Mouse (Mus musculus) cerebellum, adult (tissue): ENCODE data around the gene Lrrc18.

Source experiments
- ATAC-seq: cut with Nextera tagmentation; 2 replicates; pipeline ENCODE4 v1.9.2; 2017; ENCODE audit warnings: mild to moderate bottlenecking, moderate library complexity, mixed read lengths; ENCODE audit not compliant: insufficient number of reproducible peaks, low FRiP score, low TSS enrichment

The Lrrc18 gene

GRCm38 (mm10) chr14:33036811-33037210 lies 45.6 kb downstream of the Lrrc18 start:
- ATAC-seq, result no peak

DNA sequence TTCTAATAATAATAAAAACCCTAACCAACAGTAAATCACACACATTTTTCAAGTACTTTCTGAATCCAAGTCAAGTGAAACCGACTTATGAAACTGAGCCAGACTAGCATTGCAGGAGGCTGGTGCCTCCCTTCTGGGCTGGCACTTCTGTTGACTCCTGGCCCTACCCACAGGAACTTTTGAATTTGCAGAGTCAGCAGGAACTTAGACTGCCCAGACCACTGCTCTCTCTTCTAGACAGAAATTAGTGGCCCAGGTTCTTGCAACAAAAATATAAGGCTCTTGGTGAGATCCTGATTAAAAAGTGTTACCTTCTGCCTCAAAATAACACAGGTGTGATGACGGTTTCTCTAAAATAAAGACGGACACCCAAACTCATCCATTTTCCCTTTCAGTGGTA lies 54.0 kb downstream of the Lrrc18 start:
- ATAC-seq, result no peak

DNA sequence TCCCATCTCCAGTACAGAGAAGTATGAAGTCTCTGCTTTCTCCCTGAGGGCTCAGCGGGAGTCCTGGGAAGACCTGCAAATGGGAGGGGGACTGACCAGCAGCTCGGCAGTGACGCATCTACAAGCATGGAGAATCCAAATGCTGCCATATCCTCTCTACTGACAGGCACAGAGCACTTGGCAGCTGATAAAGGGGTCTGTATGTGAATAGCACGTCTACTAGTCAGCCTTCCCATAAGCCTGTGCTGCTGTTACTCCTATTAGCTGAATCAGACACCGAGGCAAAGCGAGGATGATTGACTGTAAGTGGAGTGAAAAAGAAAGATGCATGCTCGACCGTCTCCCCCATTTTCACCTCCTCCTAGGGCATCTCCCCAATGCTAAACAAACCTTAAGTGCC lies 62.3 kb downstream of the Lrrc18 start:
- no peak for ATAC-seq

DNA sequence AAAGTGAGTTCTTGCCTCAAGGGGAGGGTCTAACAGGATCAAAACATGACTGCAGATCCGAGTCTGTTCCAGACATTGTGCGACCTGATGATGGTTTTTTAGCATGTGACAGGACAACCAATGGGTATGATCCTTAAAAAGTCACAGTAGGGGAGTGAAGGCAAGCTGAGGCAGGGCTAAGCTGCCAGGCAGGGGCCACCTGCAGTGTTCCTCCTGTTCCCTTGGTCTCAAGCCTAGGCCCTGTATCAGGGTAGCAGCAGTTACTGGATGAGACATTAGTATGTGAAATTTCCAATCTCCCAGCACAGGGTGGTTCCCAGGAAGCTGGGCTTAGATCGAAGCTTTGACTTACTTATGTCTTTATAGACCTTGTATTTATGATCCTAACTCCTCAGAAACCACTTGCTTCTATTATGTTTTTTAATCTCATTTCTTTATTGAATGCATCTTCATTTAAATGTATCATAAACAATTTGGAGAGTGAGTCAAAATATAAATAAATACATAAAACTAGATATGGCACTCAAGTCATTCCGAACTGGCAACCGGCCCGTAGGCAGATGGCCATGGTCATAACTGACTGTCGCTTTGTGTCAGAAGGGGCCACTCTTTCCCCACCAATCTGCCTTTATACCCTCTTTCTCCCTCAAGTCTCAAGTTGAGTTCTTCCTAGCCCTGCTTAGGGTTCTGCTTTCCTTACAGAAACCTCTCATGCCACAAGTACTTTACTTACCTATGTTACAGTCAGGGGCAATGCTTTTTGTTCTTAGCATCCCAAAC lies 67.9 kb downstream of the Lrrc18 start:
- no peak; the same call in 1 of the 2 replicates for ATAC-seq

DNA sequence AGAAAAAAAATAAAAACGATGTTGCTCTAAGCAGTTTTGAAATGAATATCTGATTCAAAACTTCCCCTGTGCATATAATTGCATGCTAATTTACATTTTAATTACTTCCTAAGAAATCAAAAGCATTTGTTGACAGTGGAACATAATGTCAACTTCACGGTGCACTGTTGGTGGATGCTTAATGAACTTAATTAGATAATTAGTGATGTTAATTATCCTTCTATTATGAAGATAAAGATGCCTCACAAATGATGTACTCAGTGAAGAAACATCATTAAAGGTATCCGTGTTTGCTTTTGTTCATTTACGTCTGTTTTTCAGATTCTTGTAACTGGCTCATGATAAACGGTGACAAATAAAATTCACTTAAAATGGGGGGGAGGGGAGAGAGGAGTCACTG lies 71.8 kb downstream of the Lrrc18 start:
- ATAC-seq, result no peak
